Mouse (Mus musculus) urinary bladder, adult 2 months (tissue): ENCODE data around the gene Polr3c. TPM values are rescaled to one million over a fixed set of nuclear protein-coding genes. Genes with fewer than 3 reads are reported as not detected.
A peak's percentile ranks its signal among the peaks of the same experiment; 100 is the strongest.
"Not testable (repeated sequence)": the region's sequence is repeated elsewhere in the genome, so short reads cannot be mapped to it uniquely, and the experiment has no call there.

Experiments
- DNase-seq: peaks from one replicate; pipeline ENCODE4 v3.0.0; 2022; ENCODE audit warnings: low spot score
- polyA plus RNA-seq: library from polyadenylated mRNA; depleted of rRNA; stranded (reverse); fragments of >200 nt; gene quantifications from 2 replicates; pipeline ENCODE4 v1.2.3, GENCODE M21; 2012; rRNA removed

The Polr3c gene
- polyA plus RNA-seq, 1 experiment, result 35.8 TPM

DNA sequence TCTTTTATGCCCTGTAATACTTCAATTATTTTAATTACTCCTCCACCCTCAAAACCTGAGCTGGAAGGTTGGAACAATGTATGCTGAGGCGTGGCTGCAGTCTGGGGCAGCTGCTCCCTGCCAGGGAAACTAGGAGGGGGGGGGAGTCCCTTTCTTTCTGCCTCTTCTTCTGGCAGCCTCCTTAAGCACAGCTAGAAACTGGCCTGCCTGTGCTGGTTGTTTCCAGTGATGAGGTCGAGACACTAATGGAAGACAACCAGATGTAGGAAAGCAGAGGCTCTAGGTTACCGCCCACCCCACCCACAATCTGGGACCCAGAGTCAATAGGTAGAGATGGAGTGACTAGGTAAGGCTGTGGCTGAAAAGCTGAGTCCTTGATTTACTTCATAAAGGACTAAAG lies 51.7 kb downstream of the Polr3c start:
- no peak for DNase-seq

DNA sequence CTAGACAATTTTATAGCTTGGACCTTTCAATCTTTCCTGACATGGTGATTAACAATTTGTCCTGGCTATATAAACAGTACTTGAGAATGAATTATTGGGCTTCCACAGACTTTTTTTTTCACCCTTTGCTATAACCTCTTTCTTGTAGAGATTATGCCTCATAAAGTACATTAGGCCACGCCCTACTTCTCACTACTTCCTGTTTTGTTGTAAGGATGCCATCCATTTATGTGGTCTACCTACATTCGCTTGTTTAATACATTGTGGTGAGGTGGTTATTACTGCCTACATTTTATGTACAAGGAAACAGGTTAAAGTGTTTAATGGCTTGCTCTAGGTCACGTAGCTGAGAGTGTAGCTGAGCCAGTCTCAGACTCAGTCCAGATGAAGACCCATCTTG lies 52.3 kb downstream of the Polr3c start:
- DNase-seq, result no peak

DNA sequence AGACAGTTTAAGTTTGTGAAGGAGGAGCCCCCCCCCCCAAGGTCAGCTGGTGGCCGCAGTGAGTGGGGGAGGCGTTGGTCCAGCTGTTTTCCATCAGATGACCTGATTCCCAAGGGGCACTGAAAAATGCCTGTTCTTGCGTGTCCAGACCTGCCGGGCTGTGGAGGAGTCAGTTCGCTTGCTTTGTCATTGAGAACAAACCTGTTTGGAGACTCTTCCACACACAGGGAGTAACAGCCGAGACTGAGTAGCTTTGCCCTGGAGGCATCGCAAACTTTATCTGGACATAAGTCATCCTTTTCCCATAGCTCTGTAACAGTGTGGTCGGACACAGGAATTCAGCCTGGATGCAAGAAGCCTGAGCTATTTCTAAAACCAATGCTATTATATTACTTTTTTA lies 53.0 kb downstream of the Polr3c start:
- DNase-seq, result no peak

DNA sequence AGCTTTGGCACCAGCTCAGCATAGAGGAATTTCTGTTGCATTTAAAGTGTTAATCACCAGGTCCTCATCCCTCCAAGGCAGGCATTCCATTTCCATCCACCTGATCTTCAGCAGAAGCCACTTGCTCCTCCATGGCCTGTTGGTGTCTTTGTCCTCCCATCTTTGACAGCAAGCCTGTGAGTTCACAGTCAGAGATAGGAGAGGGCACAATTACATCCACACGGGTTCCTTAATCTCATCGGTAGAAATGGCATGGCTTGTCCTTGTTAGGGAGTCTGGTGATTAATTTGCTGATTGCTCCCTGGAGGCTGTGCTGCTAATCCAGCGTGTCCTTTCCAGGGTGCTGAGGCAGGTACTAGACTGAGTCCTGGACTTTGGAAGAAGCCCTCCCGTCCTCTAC lies 53.9 kb downstream of the Polr3c start:
- no peak for DNase-seq

DNA sequence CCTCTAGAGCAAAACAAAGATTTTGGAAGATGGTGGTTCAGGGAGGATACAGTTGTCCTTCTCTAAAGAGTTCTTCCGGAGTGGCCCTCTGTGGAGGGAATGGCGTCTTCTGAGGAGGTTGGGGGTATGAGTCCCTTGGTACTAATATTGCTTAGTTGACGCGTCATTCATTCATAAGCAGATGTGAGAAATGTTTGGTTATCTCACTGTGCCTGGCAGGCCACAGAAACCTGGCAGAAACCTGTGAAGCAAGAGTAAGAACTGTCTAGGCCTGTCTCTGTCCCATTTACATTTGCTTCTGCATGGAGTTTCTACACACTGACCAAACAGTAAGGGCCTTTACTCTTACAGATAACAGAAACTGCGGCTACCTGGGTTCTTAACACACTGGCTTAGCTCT lies 55.9 kb downstream of the Polr3c start:
- DNase-seq, result no peak

DNA sequence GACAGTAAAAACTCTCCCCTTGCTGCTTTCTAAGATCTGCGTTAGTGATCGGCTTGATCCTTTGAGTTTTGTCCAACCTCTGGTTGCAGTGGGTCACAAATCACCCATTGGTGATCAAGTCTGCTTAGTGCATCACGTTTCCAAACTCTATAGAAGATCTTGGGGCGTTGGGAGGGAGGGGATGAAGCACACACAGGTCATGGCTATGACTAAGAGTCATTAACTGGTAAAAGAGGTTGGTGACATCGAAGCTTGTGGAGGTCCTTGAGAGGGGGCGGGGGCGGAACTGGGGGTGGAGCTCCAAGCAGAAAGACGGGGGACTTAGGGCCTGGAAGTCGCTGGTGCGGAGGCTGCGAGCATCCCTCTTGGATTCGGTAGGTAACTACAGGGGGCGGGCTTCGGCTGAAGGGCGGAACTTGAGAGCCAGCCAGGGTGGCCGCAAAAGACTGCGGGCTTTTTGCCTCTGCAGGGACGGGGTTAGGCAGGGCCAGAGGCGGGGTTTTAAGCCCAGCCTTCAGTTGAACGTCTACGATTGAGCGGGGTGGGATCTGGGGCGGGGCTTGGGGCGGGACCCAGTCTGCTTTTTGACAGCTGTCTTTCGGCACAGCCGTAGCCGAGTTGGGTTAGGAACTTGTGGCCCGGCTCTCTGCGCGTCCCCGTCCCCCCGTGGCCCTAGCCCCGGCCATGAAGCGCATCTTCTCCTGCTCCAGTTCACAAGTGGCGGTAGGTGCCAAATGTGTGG lies 57.5 kb downstream of the Polr3c start, which contains the start of gene Ankrd35:
TSS of gene Ankrd35 (plus strand) at position 405 of the 742 bp plus-strand sequence.
- peak; percentile 49 for DNase-seq

DNA sequence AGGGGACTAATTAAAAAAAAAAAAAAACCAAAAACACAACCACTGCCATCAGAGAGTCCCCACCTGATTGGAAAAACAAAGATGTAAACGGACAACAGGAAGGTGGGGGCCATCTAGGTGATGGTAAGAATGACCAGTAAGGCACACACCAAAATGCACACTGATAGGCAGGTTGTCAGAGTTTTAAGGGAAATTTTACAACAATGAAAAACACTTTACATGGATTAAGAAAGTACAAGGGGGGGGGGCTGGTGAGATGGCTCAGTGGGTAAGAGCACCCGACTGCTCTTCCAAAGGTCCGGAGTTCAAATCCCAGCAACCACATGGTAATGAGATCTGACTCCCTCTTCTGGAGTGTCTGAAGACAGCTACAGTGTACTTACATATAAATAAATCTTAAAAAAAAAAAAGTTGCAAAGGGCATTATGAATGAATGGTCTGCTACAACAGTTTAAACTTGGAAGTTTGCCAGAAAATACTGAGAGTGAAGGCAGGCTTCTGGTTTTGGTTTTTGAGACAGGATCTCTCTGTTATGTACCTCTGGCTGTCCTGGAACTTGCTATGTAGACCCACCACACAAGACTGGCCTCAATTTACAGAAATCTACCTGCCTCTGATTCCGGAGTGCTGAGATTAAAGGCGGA lies 58.9 kb downstream of the Polr3c start:
- no peak for DNase-seq

DNA sequence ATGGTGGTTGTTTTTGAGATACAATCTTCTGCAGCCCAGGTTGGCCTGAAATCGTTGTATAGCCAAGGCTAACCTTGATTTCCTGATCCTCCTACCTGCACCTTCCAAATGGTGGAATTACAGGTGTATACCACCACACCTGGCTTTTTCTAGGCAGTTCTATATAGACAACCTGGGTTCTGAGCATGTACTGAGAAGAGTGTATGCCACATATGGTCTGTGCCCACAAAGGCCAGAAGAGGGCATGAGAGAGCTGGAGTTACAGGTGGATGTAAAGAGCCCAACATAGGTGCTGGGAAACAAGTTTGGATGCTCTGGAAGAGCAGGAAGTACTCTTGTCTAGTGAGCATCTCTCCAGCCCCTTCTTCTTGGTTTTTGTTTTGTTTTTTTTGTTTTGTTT lies 60.1 kb downstream of the Polr3c start:
- DNase-seq, result no peak

DNA sequence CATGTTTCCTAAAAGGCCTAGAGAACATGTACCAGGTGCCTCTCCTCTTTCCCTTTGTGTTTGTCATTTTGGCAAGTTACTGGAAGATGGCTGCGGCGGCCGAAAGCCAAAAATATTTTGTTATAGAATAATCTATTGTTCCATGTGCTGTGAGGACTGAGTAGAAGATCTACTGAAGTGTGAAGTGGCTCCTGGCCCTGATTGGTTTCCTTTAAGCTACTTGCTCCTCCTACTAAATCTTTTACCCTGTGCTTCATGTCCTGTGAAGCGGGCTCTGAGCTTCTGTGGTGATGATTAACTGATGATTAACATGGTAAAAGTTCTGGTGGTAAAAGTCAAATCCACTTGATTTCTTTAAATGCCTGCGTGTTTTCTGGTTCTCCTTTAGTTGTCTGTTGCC lies 60.5 kb downstream of the Polr3c start:
- no peak for DNase-seq

DNA sequence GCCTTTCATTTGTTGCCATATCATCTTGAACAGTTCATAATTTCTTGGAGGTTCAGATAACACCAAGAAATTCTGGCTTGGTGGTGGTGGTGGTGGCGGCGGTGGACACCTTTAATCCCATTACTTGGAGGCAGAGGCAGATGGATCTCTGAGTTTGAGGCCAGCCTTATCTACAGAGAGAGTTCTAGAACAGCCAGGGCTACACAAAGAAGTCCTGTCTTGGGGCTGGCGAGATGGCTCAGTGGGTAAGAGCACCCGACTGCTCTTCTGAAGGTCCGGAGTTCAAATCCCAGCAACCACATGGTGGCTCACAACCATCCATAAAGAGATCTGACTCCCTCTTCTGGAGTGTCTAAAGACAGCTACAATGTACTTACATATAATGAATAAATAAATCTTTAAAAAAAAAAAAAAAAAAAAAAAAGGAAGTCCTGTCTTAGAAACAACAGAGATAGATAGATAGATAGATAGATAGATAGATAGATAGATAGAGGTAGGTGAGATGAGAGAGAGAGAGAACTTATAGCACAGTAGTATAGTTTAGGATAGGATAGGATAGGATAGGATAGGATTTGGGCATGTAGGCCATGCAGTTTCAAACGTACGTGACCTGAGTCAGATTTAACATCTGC lies 61.6 kb downstream of the Polr3c start:
- DNase-seq, result not testable (repeated sequence)

DNA sequence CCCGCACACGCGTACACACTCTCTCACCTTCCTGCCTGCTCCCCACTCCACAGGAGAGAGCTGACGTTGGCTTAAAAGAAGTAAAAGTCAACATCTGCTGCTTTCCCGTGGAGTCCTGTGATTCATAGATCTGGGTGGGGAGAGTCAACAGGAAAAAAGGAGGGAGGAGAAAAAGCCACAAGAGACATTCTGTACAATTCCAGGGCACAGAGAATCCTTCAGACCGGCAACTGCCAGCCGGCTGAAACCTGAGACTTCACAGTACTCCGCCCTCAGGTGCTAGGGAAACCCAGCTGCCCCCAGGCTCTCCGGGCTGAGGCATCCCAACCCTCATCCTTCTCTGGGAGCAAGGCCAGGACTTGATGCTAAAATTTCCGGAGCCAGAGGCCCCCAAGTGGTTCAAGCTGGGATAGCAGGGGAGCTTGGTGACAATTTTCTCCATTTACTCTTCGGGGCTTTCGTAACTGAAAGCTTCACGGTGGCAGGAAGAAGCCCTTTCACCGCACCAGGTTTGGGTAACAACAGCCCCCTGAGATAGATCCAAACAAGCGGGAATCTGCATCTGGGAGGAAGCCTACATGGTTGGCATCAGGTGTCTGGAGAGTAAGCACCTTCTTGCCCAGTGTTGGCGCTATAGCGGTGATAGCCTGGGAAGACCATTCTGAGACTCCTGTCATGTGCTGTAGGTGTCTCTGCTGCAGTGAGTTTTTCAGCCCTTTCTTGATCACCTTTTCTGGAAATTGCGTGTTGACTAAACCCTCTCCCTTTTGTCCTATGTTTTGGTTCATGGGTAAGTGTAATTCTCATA lies 63.8 kb downstream of the Polr3c start:
- peak; percentile 56 for DNase-seq

DNA sequence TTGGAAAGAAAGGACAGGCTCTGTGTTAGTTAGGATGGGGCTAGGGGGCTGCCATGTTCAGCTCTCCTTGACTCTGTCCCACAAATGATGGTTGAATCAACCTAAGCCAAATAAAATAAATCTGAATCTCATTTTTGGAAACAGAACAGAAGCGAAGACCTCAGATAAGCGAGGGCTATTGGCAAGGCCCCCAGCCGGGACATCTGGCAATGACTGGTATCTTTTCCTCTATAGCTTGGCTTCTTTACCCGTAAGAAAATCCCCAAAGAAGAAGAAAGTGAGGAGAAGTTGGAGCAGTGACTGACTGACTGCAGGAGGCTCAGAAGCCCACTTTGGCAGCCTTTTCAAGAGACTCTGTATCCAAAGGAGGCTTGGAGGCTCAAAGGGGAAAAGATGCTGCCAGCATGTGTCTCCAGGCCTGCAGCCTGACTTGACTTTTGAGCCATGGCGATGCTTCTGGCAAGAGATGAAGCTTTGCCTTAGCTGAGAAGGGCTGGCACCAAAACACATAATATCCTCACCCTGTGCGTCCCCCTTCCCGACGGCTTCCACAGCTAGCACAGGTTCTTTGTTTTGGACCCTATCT lies 64.6 kb downstream of the Polr3c start:
- DNase-seq, result no peak

Other genes starting within 250 kb of the Polr3c start
- 0.09 and 0.11 TPM in 2 replicates for gene Hfe2, start 202.5 kb downstream of the Polr3c start, polyA plus RNA-seq
- gene Txnip, start 169.7 kb downstream of the Polr3c start, polyA plus RNA-seq, result 712 and 742 TPM in 2 replicates
- gene Gm16253, start 150.6 kb downstream of the Polr3c start, polyA plus RNA-seq, result not detected in 2 replicates
- 44.4 and 59.0 TPM in 2 replicates for gene Polr3gl, start 133.4 kb downstream of the Polr3c start, polyA plus RNA-seq
- gene Ankrd34a, start 131.0 kb downstream of the Polr3c start, polyA plus RNA-seq, result 0.70 and 1.1 TPM in 2 replicates
- 57.6 and 66.0 TPM in 2 replicates for gene Lix1l, start 126.5 kb downstream of the Polr3c start, polyA plus RNA-seq
- gene Rbm8a, start 97.7 kb downstream of the Polr3c start, polyA plus RNA-seq, result 31.0 and 41.8 TPM in 2 replicates
- gene Pex11b, start 92.3 kb downstream of the Polr3c start, polyA plus RNA-seq, result 40.6 and 50.2 TPM in 2 replicates
- gene Gm42957, start 92.2 kb downstream of the Polr3c start, polyA plus RNA-seq, result 0.08 and 0.09 TPM in 2 replicates
- gene Itga10, start 82.0 kb downstream of the Polr3c start, polyA plus RNA-seq, result 3.5 and 3.8 TPM in 2 replicates
- gene Ankrd35, start 57.5 kb downstream of the Polr3c start, polyA plus RNA-seq, result 9.5 TPM in 2 replicates
- gene Pias3, start 31.2 kb downstream of the Polr3c start, polyA plus RNA-seq, result 45.8 and 47.6 TPM in 2 replicates
- gene Nudt17, start 19.1 kb downstream of the Polr3c start, polyA plus RNA-seq, result 2.5 and 2.9 TPM in 2 replicates
- gene Rnf115, start within 50 bp of the Polr3c start, polyA plus RNA-seq, result 29.3 and 31.0 TPM in 2 replicates
- 0.04 TPM in 1 of 2 replicates, not detected in the other for gene Pdzk1, start 101.7 kb upstream of the Polr3c start, polyA plus RNA-seq
- 0.29 and 0.78 TPM in 2 replicates for gene Cd160, start 101.7 kb upstream of the Polr3c start, polyA plus RNA-seq
- 4.4 and 5.5 TPM in 2 replicates for gene Gja5, start 177.1 kb upstream of the Polr3c start, polyA plus RNA-seq
- gene Gpr89, start 177.7 kb upstream of the Polr3c start, polyA plus RNA-seq, result 10.4 and 11.5 TPM in 2 replicates
- not detected in 2 replicates for gene Gja8, start 198.4 kb upstream of the Polr3c start, polyA plus RNA-seq